In genomic region chr11:98357396-98358160, GRCm38 (mm10) we compare ENCODE assay signal across 8 mouse cellular contexts. TPM values are rescaled to one million over a fixed set of nuclear protein-coding genes. Genes with fewer than 3 reads are reported as not detected.
DNase-seq lines count a peak whose midpoint lies in the region; ATAC-seq and TF ChIP-seq lines count a peak whose summit lies in the region.

No protein-coding gene starts in this region.

- peak; percentile 13 for ATAC-seq in erythroid progenitor cell, adult 5-6 weeks (replicated peaks; ENCODE audit: low FRiP score, poor library complexity, severe bottlenecking)
- no peak for ATAC-seq in midbrain, postnatal 0 days (ENCODE audit: low FRiP score)

- H3K4me1 ChIP-seq in midbrain, postnatal 0 days (ENCODE audit: insufficient read depth, low read length), result peaks cover 16% of the 10 kb centered on the region

- H3K4me2 ChIP-seq in midbrain, postnatal 0 days (ENCODE audit: low read depth, low read length, poor library complexity, severe bottlenecking), result peak overlapping the region; percentile 81

- H3K36me3 ChIP-seq in midbrain, postnatal 0 days (ENCODE audit: insufficient read depth, low read length), result no peaks in the 10 kb centered on the region

- H3K27ac ChIP-seq in left cerebral cortex, adult 2 months, result peak overlapping the region; percentile 70
- peak overlapping the region; percentile 73; the same call in 1 of the 2 replicates for H3K27ac ChIP-seq in midbrain, postnatal 0 days (ENCODE audit: low read depth, low read length)

- H3K4me3 ChIP-seq in left cerebral cortex, adult 2 months, result peak overlapping the region; percentile 87
- H3K4me3 ChIP-seq in midbrain, postnatal 0 days (ENCODE audit: low read depth, low read length), result peak overlapping the region; percentile 59

- intact Hi-C loops in left cerebral cortex, adult 2 months (cut with DNase I), result loop anchor here (5.0 kb wide), 2 partner anchors 80 to 230 kb away; partner anchors contain the start of genes Mien1 and Ormdl3
- intact Hi-C loops in left cerebral cortex, postnatal 14 days (cut with DNase I), result no loop called here

- 9% methylated on average over 13 of the region's 13 CpGs for WGBS in midbrain, postnatal 0 days

- TF ChIP-seq CTCF in left cerebral cortex, adult 2 months (IDR thresholded peaks at IDR 0.05), result no peak
- no peak for TF ChIP-seq CTCF in midbrain, postnatal 0 days (IDR thresholded peaks at IDR 0.05)

- H3K27me3 ChIP-seq in midbrain, postnatal 0 days (ENCODE audit: insufficient read depth, low read length), result peaks cover 5% of the 10 kb centered on the region; the same call in 1 of the 2 replicates

- no peaks in the 10 kb centered on the region for H3K9me3 ChIP-seq in midbrain, postnatal 0 days (ENCODE audit: low read length)

- peak overlapping the region; percentile 51; the same call in 1 of the 2 replicates for H3K9ac ChIP-seq in midbrain, postnatal 0 days (replicated peaks; ENCODE audit: low read length, poor library complexity, severe bottlenecking)

- DNase-seq in left cerebral cortex, adult 2 months (ENCODE audit: extremely low spot score in 1 of 2, low spot score in 2 of 2), result no peak
- DNase-seq in left cerebral cortex, postnatal 14 days (ENCODE audit: low spot score in 2 of 2), result no peak
- DNase-seq in kidney, postnatal 14 days, result peak; percentile 68
- DNase-seq in midbrain, postnatal 0 days (ENCODE audit: low spot score), result no peak
- no peak for DNase-seq in urinary bladder, postnatal 14 days (ENCODE audit: low spot score)
- no peak for DNase-seq in embryo, embryonic 10.5 days (ENCODE audit: low spot score)
- no peak for DNase-seq in urinary bladder, postnatal 25 days (ENCODE audit: low spot score)

RNA-seq across cellular contexts. Expression of gene Stard3, which starts 0.6 kb away (rescaled TPM):
- 10 to 100 TPM; 35.7 to 42.4 TPM for total RNA-seq in left cerebral cortex, adult 2 months (2021)
- total RNA-seq in left cerebral cortex, postnatal 14 days (2021), result 10 to 100 TPM; 24.9 to 27.2 TPM
- 4.6 and 8.3 TPM in 2 replicates for total RNA-seq in erythroid progenitor cell, adult 5-6 weeks (2015; ENCODE audit: low replicate concordance)
- 5.6 and 7.6 TPM in 2 replicates for total RNA-seq in erythroid progenitor cell, adult 5-6 weeks (2017; ENCODE audit: low replicate concordance)
- total RNA-seq in midbrain, postnatal 0 days (2014; rRNA removed), result 31.2 and 56.1 TPM in 2 replicates
- 23.8 and 28.2 TPM in 2 replicates for polyA plus RNA-seq in midbrain, postnatal 0 days (2015; fragmentation: Nextera tagmentation; extraction: Ambion mirVana)

RNA-seq across cellular contexts. Expression of gene Ppp1r1b, which starts 9.4 kb away (rescaled TPM):
- total RNA-seq in left cerebral cortex, adult 2 months (2021), result 100 to 1,000 TPM; 146 to 208 TPM
- 100 to 1,000 TPM; 101 to 133 TPM for total RNA-seq in left cerebral cortex, postnatal 14 days (2021)
- not detected in 2 replicates for total RNA-seq in erythroid progenitor cell, adult 5-6 weeks (2015; ENCODE audit: low replicate concordance)
- not detected in 2 replicates for total RNA-seq in erythroid progenitor cell, adult 5-6 weeks (2017; ENCODE audit: low replicate concordance)
- 1.8 and 5.0 TPM in 2 replicates for total RNA-seq in midbrain, postnatal 0 days (2014; rRNA removed)
- 4.2 and 5.3 TPM in 2 replicates for polyA plus RNA-seq in midbrain, postnatal 0 days (2015; fragmentation: Nextera tagmentation; extraction: Ambion mirVana)

RNA-seq across cellular contexts. Expression of gene Tcap, which starts 26.0 kb away (rescaled TPM):
- 1 to 10 TPM; 8.7 to 10.0 TPM for total RNA-seq in left cerebral cortex, adult 2 months (2021)
- total RNA-seq in left cerebral cortex, postnatal 14 days (2021), result 10 to 100 TPM in 1 of 2 experiments, 1 to 10 TPM in 1; 8.8 to 13.1 TPM
- total RNA-seq in erythroid progenitor cell, adult 5-6 weeks (2015; ENCODE audit: low replicate concordance), result not detected in 2 replicates
- not detected in 2 replicates for total RNA-seq in erythroid progenitor cell, adult 5-6 weeks (2017; ENCODE audit: low replicate concordance)
- not detected in 2 replicates for total RNA-seq in midbrain, postnatal 0 days (2014; rRNA removed)
- not detected in 2 replicates for polyA plus RNA-seq in midbrain, postnatal 0 days (2015; fragmentation: Nextera tagmentation; extraction: Ambion mirVana)

RNA-seq across cellular contexts. Expression of gene Neurod2, which starts 28.1 kb away (rescaled TPM):
- 10 to 100 TPM; 70.2 to 76.3 TPM for total RNA-seq in left cerebral cortex, adult 2 months (2021)
- 10 to 100 TPM; 65.9 to 67.1 TPM for total RNA-seq in left cerebral cortex, postnatal 14 days (2021)
- total RNA-seq in erythroid progenitor cell, adult 5-6 weeks (2015; ENCODE audit: low replicate concordance), result not detected in 2 replicates
- total RNA-seq in erythroid progenitor cell, adult 5-6 weeks (2017; ENCODE audit: low replicate concordance), result not detected in 2 replicates
- 11.6 and 24.4 TPM in 2 replicates for total RNA-seq in midbrain, postnatal 0 days (2014; rRNA removed)
- 2.1 and 3.3 TPM in 2 replicates for polyA plus RNA-seq in midbrain, postnatal 0 days (2015; fragmentation: Nextera tagmentation; extraction: Ambion mirVana)

RNA-seq across cellular contexts. Expression of gene Pnmt, which starts 28.7 kb away (rescaled TPM):
- total RNA-seq in left cerebral cortex, adult 2 months (2021), result under 1 TPM in 1 of 2 experiments, not detected in 1; 0.51 TPM
- 1 to 10 TPM in 1 of 2 experiments, under 1 TPM in 1; 0.78 to 1.0 TPM for total RNA-seq in left cerebral cortex, postnatal 14 days (2021)
- total RNA-seq in erythroid progenitor cell, adult 5-6 weeks (2015; ENCODE audit: low replicate concordance), result not detected in 2 replicates
- not detected in 2 replicates for total RNA-seq in erythroid progenitor cell, adult 5-6 weeks (2017; ENCODE audit: low replicate concordance)
- total RNA-seq in midbrain, postnatal 0 days (2014; rRNA removed), result 1.1 and 4.3 TPM in 2 replicates
- polyA plus RNA-seq in midbrain, postnatal 0 days (2015; fragmentation: Nextera tagmentation; extraction: Ambion mirVana), result 3.4 and 3.9 TPM in 2 replicates

Comparison
In these comparisons a context has a peak if more than half of its experiments do, and no peak if none do; other contexts are left out.
1. RNA of gene Ppp1r1b, which starts 9.4 kb away (total RNA-seq): 146 to 208 TPM in left cerebral cortex, adult 2 months and 101 to 133 TPM in left cerebral cortex, postnatal 14 days; 1.8 to 5.0 TPM in midbrain, postnatal 0 days and not detected in erythroid progenitor cell, adult 5-6 weeks; every median in the first group is over 10 times any median in the second.